Mouse (Mus musculus) stomach, embryonic 14.5 days (tissue): ENCODE data around the gene Sgcb. TPM values are rescaled to one million over a fixed set of nuclear protein-coding genes. Genes with fewer than 3 reads are reported as not detected.
A peak's percentile ranks its signal among the peaks of the same experiment; 100 is the strongest.

Experiments
- ATAC-seq: fragments of 200-750 bp; cut with Nextera tagmentation; 2 replicates; pipeline ENCODE4 v1.8.0; 2017; ENCODE audit warnings: low read depth, moderate TSS enrichment; ENCODE audit not compliant: insufficient number of reproducible peaks, insufficient read depth, low FRiP score
- H3K27ac ChIP-seq: fragments of 300-500 bp; sonication (generic); 2 replicates; pipeline ENCODE4 v1.5.1; 2014; ENCODE audit warnings: mild to moderate bottlenecking, low read length, moderate library complexity, mixed read lengths
- H3K27me3 ChIP-seq: fragments of 300-500 bp; sonication (generic); 2 replicates; pipeline ENCODE4 v1.6.1; 2014; ENCODE audit warnings: low read length, control low read depth, mixed read lengths; ENCODE audit not compliant: control insufficient read depth, insufficient read depth
- H3K36me3 ChIP-seq: fragments of 300-500 bp; sonication (generic); 2 replicates; pipeline ENCODE4 v1.6.1; 2014; ENCODE audit warnings: mild to moderate bottlenecking, control low read depth, low read length, moderate library complexity, mixed read lengths; ENCODE audit not compliant: control insufficient read depth, insufficient read depth
- H3K4me1 ChIP-seq: fragments of 300-500 bp; sonication (generic); 2 replicates; pipeline ENCODE4 v1.6.1; 2014; ENCODE audit warnings: low read length, control low read depth, mixed read lengths; ENCODE audit not compliant: control insufficient read depth, insufficient read depth
- H3K4me2 ChIP-seq: fragments of 300-500 bp; sonication (generic); replicated peaks from 2 replicates; pipeline ENCODE4 v1.6.1; 2014; ENCODE audit warnings: low read depth, low read length, control low read depth
- H3K4me3 ChIP-seq: fragments of 300-500 bp; sonication (generic); 2 replicates; pipeline ENCODE4 v1.5.1; 2014; ENCODE audit warnings: low read depth, low read length, control low read depth
- H3K9ac ChIP-seq: fragments of 300-500 bp; sonication (generic); replicated peaks from 2 replicates; pipeline ENCODE4 v1.6.1; 2014; ENCODE audit warnings: low read depth, mild to moderate bottlenecking, control low read depth, low read length, moderate library complexity, mixed read lengths
- H3K9me3 ChIP-seq: fragments of 300-500 bp; sonication (generic); 2 replicates; pipeline ENCODE4 v1.6.1; 2016; ENCODE audit warnings: low read depth, low read length, control low read depth; ENCODE audit not compliant: control insufficient read depth
- WGBS: fragments of 180-500 bp; shearing (Covaris S2); extraction: QIAGEN DNeasy Blood & Tissue Kit; methylation state at CpG from one replicate; pipeline ENCODE4 v1.1.7; 2014; 5-methylcytosine and 5-hydroxymethylcytosine counted together
- polyA plus RNA-seq: library from polyadenylated mRNA; unstranded; fragments of >200 nt; fragmentation: Nextera tagmentation; extraction: Ambion mirVana; gene quantifications from 2 replicates; pipeline ENCODE4 v1.2.1, GENCODE M21; 2014

Sgcb gene
- polyA plus RNA-seq, 1 experiment from 2014 or later, result 32.1 TPM

DNA sequence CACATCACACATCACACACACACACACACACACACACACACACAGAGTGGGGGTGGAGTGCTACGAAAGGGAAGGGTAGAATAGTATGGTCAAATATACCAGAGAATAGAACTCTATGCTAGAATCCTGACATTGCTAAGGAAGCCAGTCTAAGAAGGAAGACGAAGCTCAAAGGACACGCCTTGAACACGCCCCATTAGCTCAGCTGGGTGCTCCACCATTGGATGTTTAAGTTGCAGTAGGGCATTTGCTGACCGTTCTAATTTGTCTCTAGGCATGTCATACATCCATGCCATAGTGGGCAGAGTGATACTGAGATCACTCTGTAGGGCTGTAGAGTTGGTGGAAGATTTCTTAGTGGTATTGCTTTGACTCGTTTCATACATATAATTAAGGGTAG, 35.6 kb upstream of the Sgcb start:
- Histone ChIP-seq H3K4me2 (no peak overlapping the region), H3K9me3 (no peaks in the 10 kb centered on the region), H3K27ac (no peak overlapping the region), H3K27me3 (no peaks in the 10 kb centered on the region), H3K4me1 (no peaks in the 10 kb centered on the region), H3K9ac (no peak overlapping the region), H3K4me3 (no peak overlapping the region), H3K36me3 (no peaks in the 10 kb centered on the region)
- WGBS, result 76% methylated on average over 6 of the region's 6 CpGs
- no peak for ATAC-seq

DNA sequence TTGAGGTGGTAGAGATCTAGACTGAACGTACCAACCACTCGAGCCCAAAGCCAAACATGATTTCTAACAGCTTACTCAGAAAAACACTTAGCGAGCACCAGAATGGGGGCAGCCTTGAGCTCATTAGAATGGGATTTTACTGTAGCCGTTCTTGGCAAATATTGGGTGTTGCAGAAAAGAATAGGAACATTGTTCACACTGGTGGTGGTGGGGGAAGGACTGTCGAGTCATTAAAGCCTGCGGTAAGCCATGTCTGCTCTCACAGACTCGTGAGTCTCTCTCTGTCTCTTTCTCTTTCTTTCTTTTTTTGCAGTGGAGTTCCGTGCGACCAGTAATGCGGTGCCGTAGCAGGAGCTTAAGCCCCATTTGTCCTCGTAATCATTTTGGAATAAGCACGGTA, 29.0 kb upstream of the Sgcb start:
- Histone ChIP-seq H3K4me3 (no peak overlapping the region), H3K9ac (no peak overlapping the region), H3K9me3 (no peaks in the 10 kb centered on the region), H3K4me2 (no peak overlapping the region), H3K27ac (no peak overlapping the region), H3K36me3 (no peaks in the 10 kb centered on the region), H3K27me3 (no peaks in the 10 kb centered on the region), H3K4me1 (no peaks in the 10 kb centered on the region)
- WGBS, result 64% methylated on average over 13 of the region's 13 CpGs
- no peak for ATAC-seq

DNA sequence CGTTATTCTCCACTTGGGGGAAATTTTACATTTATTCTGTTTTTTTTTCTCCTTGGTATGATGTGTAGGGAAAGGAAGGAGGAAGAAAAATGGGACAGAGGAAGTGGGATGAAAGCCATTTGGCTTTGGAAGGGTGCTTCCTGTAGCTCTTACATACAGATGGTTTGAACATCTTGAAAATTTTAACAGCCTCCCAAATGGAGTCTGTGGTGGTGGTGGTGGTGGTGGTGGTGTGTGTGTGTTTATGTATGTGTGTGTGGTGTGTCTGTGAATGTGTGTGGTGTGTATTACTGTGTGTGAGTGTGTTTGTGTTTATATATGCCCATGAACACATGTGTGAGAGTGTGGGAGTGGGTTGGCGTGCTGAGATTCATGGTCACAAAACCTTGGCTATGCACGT, 28.0 kb upstream of the Sgcb start:
- no peak overlapping the region for H3K4me2 ChIP-seq
- no peaks in the 10 kb centered on the region for H3K36me3 ChIP-seq
- no peak overlapping the region for H3K9ac ChIP-seq
- H3K9me3 ChIP-seq, result no peaks in the 10 kb centered on the region
- WGBS, result 78% methylated on average over 3 of the region's 3 CpGs
- H3K4me1 ChIP-seq, result no peaks in the 10 kb centered on the region
- H3K27ac ChIP-seq, result no peak overlapping the region
- no peak for ATAC-seq
- no peaks in the 10 kb centered on the region for H3K27me3 ChIP-seq
- H3K4me3 ChIP-seq, result no peak overlapping the region

DNA sequence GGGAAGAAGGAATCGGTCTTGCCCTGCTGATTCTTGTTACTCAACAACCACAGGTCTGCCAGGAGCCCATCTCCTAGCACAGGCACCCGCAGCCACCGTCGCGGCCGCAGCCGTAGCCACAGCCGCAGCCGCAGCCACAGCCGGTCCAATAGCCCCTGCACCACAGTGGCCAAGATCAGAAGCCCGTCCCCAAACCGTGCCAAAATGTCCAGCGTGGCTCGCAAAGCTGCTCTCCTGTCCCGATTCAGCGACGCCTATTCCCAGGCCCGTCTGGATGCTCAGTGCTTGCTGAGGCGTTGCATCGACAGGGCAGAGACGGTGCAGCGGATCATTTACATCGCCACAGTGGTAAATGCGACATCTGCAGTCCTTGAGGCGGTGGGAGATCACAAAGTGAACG, 21.8 kb upstream of the Sgcb start:
- no peak overlapping the region for H3K4me2 ChIP-seq
- no peaks in the 10 kb centered on the region for H3K9me3 ChIP-seq
- no peak for ATAC-seq
- H3K4me3 ChIP-seq, result no peak overlapping the region
- WGBS, result 58% methylated on average over 26 of the region's 26 CpGs
- H3K36me3 ChIP-seq, result no peaks in the 10 kb centered on the region
- H3K9ac ChIP-seq, result no peak overlapping the region
- no peaks in the 10 kb centered on the region for H3K27me3 ChIP-seq
- no peaks in the 10 kb centered on the region; the same call in 1 of the 2 replicates for H3K4me1 ChIP-seq
- H3K27ac ChIP-seq, result no peak overlapping the region

DNA sequence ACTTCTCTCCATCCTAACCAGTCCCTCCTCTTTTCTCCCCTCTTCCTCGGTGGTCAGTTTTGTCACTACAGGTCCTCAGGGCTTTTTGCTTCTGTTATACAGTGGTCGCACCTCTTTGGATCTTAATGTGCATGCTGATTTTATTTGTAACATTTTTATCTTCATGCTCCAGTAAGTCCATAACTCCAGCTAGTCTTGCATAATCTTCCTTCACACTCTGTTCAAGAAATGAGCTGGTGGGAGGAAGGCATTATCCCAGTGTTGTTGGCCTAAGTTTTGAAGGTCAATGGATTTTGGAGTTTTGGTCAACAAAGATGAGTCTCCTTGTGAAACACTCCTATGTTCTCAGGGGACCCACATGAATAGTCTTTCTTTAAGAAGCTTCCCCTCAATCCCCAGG, 20.3 kb upstream of the Sgcb start:
- WGBS, result 85% methylated on average over 2 of the region's 2 CpGs
- Histone ChIP-seq H3K36me3 (no peaks in the 10 kb centered on the region), H3K9ac (no peak overlapping the region), H3K4me2 (no peak overlapping the region), H3K9me3 (no peaks in the 10 kb centered on the region), H3K4me1 (no peaks in the 10 kb centered on the region; the same call in 1 of the 2 replicates), H3K27me3 (no peaks in the 10 kb centered on the region), H3K27ac (no peak overlapping the region), H3K4me3 (no peak overlapping the region)
- ATAC-seq, result no peak

DNA sequence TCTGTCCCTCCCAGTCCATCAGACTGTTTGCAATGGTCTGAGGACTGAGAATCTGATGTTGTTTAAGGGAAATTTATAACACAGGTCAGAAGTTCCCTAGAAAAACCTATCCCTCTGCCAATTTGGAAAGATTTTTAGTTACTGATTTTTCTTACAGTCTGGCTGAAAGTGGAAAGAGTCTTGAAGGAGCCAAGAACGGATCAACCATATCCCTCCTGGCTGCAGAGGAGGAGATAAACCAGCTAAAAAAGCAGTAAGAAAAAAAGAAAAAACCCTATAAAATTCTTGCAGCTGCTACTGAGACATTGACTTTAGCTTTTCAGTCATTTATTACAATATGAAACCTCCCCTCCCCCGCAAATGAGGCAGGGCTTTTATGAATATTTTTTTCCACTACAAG, 19.1 kb upstream of the Sgcb start:
- H3K9ac ChIP-seq, result no peak overlapping the region
- no peaks in the 10 kb centered on the region for H3K27me3 ChIP-seq
- ATAC-seq, result no peak
- H3K27ac ChIP-seq, result no peak overlapping the region
- no peaks in the 10 kb centered on the region for H3K9me3 ChIP-seq
- 57% methylated on average over 2 of the region's 2 CpGs for WGBS
- H3K4me1 ChIP-seq, result no peaks in the 10 kb centered on the region; the same call in 1 of the 2 replicates
- H3K4me3 ChIP-seq, result no peak overlapping the region
- H3K36me3 ChIP-seq, result no peaks in the 10 kb centered on the region
- no peak overlapping the region for H3K4me2 ChIP-seq

DNA sequence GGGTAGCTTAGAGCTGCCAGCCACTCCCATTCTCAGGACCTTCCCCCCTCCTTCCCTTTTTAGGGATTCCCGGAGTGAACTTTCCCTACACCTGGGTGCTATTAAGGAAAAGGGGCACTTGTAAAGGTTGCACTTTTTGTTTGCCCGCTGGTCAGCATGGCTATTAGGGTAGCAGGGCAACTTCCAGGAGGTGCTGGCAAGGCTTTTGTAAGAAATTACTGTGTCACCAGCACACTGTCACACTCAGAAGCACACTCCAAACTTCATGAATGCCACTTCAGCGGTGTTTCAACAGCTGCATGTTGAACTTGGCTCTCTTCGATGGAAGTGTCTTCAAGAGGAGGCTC, 4.2 kb upstream of the Sgcb start:
- H3K27me3 ChIP-seq, result peaks cover 34% of the 10 kb centered on the region

DNA sequence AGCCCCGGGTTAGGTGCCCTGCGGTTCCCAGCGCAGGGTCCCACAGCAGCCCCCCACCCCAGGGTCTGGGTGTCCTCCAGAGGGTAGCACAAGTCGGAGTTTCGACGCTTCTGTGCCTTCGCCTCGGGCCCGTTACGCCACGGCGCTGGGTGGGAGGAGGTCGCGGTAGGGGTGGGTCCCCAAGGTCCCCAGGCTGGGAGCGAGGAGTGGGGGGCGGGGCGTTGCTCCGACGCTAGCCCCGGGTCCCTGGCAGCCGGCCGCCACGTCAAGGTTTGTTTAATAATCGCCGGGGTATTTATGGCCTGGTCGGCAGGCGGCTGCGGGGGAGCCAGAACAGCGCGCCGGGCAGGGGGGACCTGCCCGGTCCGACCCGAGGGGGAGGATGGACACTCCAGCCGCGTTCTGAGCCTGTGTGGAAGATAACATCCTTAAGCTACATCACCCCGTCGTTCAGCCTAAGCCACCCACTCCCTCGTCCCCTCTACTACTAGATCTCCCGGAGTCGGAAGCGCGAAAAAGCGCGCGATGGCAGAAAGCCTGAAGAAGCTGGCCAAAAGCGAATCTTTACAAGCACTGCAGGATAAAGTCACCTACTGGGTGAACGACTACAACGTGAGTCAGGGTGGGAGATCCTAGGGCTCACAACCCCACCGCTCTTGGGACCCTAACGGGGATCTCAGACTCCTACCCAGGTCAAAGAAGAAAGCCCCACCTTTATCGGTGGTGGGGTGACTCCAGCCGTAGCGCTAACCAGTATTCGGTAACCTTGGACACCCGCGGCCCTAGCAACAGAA, 3.7 kb upstream of the Sgcb start, which contains the start of gene Spata18:
Gene Spata18 (plus strand): TSS at position 319 of the 794 bp plus-strand sequence.
- no peaks in the 10 kb centered on the region for H3K36me3 ChIP-seq
- peak; percentile 26; the same call in 1 of the 2 replicates for ATAC-seq
- peak within 1 kb of the TSS; percentile 54 for H3K4me3 ChIP-seq
- WGBS, result under 1% methylated on average over 57 of the region's 57 CpGs
- peaks cover 12% of the 10 kb centered on the region; the same call in 1 of the 2 replicates for H3K4me1 ChIP-seq
- H3K9me3 ChIP-seq, result no peaks in the 10 kb centered on the region
- peaks cover 34% of the 10 kb centered on the region for H3K27me3 ChIP-seq
- H3K27ac ChIP-seq, result no peak within 1 kb of the TSS
- peak within 1 kb of the TSS; percentile 36 for H3K9ac ChIP-seq
- H3K4me2 ChIP-seq, result peak within 1 kb of the TSS; percentile 98

More for the DNA sequence above, 4.2 kb upstream of the Sgcb start:
- Histone ChIP-seq H3K9ac (0 out of 2 replicates have a peak overlapping the region, but pooled peaks have one; percentile 36), H3K4me1 (peaks cover 9% of the 10 kb centered on the region; the same call in 1 of the 2 replicates), H3K4me2 (peak overlapping the region; percentile 98), H3K36me3 (no peaks in the 10 kb centered on the region), H3K27ac (no peak overlapping the region), H3K9me3 (no peaks in the 10 kb centered on the region), H3K4me3 (peak overlapping the region; percentile 54)
- no peak for ATAC-seq
- 2% methylated on average over 4 of the region's 4 CpGs for WGBS
